Mouse (Mus musculus) adrenal gland, postnatal 14 days (tissue): ENCODE data around the gene Foxp4. TPM values are rescaled to one million over a fixed set of nuclear protein-coding genes. Genes with fewer than 3 reads are reported as not detected.

Experiments
- DNase-seq: peaks from one replicate; pipeline ENCODE4 v3.0.0; 2021; ENCODE audit warnings: mixed read lengths
- total RNA-seq: library from RNA; stranded (reverse); gene quantifications from 2 replicates; pipeline ENCODE4 v1.2.3, GENCODE M21; 2021

The Foxp4 gene
- total RNA-seq, 1 experiment from 2014 or later = 20.6 TPM

GRCm38 (mm10) chr17:47929431-47929830 is 5.0 kb upstream of the Foxp4 start:
- DNase-seq = no peak

GRCm38 (mm10) chr17:47925988-47926387 is 1.5 kb upstream of the Foxp4 start:
- DNase-seq = no peak

- DNase-seq = no peak
These were observed 988 bp upstream of the Foxp4 start for GRCm38 (mm10) chr17:47925340-47925926.

GRCm38 (mm10) chr17:47923678-47924382 is 615 bp downstream of the Foxp4 start:
- peak; percentile 73 for DNase-seq

- DNase-seq = peak; percentile 71
These were observed 1.3 kb downstream of the Foxp4 start for GRCm38 (mm10) chr17:47923011-47923677.

- no peak for DNase-seq
These were observed 1.9 kb downstream of the Foxp4 start for GRCm38 (mm10) chr17:47922579-47922978.

GRCm38 (mm10) chr17:47922116-47922515 is 2.3 kb downstream of the Foxp4 start:
- DNase-seq = peak; percentile 24

- DNase-seq = no peak
These were observed 3.2 kb downstream of the Foxp4 start for GRCm38 (mm10) chr17:47921136-47921665.

- DNase-seq = no peak
These were observed 4.6 kb downstream of the Foxp4 start for GRCm38 (mm10) chr17:47919826-47920225.

- DNase-seq = no peak
These were observed 6.5 kb downstream of the Foxp4 start for GRCm38 (mm10) chr17:47917907-47918306.

GRCm38 (mm10) chr17:47917212-47917611 is 7.2 kb downstream of the Foxp4 start:
- DNase-seq = no peak

GRCm38 (mm10) chr17:47914676-47915219 is 9.7 kb downstream of the Foxp4 start:
- DNase-seq = no peak

- DNase-seq = peak; percentile 84
These were observed 15.1 kb downstream of the Foxp4 start for GRCm38 (mm10) chr17:47909091-47910001.

- DNase-seq = no peak
These were observed 16.4 kb downstream of the Foxp4 start for GRCm38 (mm10) chr17:47908079-47908478.

- DNase-seq = no peak
These were observed 17.0 kb downstream of the Foxp4 start for GRCm38 (mm10) chr17:47907366-47907920.

GRCm38 (mm10) chr17:47903846-47904680 is 20.4 kb downstream of the Foxp4 start:
- no peak for DNase-seq

GRCm38 (mm10) chr17:47901782-47902181 is 22.7 kb downstream of the Foxp4 start:
- DNase-seq = peak; percentile 51

- DNase-seq = no peak
These were observed 23.7 kb downstream of the Foxp4 start for GRCm38 (mm10) chr17:47900716-47901115.

- peak; percentile 29 for DNase-seq
These were observed 25.3 kb downstream of the Foxp4 start for GRCm38 (mm10) chr17:47899156-47899555.

GRCm38 (mm10) chr17:47897956-47898752 is 26.3 kb downstream of the Foxp4 start:
- no peak for DNase-seq
